Mouse (Mus musculus) 416B (cell line): ENCODE data around the gene Pkp4.
A peak's percentile ranks its signal among the peaks of the same experiment; 100 is the strongest.

Source experiments
- DNase-seq: peaks from one replicate; pipeline ENCODE4 v3.0.0; 2011; ENCODE audit warnings: low read depth

The Pkp4 gene

DNA sequence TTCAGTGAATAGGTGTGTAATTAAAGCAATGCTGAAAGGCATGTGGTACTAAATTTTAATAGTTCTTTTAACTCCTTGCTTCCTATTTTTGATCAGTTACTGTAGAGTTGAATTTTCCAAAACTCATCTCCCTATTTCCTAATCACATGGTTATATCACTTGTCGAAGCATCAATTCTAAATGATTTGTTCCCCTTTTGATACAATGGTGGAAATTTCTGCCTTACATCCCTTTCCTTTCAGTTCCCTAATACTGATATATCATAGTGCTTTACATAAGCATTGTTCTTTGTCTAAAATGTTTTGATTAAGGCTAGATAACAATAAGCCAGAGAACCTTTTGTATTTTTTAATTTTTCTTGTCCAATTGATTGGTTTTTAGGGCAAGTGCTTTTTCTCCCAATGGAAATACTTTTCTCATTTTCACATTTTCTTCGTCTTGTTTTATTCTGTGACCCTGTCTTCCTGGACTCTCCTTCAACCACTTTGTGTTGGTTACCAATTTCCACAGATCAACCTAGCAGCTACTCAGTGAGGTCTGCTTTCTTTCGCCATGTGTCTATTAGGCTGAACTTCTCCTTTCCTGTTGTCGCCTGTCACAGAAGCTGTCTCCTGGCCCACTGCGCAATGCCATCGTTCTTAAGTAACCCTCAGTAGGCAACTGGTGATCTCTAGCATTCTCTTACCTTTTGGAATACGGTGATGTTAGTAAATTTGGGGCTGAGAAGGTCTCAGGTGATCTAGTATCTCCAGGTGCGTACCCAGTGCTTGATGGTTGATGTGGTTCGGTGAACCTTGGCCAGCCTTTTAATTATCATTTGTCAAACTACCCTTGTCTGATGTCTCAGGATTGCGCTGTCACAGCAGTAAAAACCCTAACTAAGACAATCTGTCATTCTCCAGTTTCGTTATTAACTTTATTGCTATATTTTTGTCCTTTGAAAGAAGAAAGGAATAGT is 23.7 kb downstream of the Pkp4 start:
- DNase-seq: peak; percentile 62

DNA sequence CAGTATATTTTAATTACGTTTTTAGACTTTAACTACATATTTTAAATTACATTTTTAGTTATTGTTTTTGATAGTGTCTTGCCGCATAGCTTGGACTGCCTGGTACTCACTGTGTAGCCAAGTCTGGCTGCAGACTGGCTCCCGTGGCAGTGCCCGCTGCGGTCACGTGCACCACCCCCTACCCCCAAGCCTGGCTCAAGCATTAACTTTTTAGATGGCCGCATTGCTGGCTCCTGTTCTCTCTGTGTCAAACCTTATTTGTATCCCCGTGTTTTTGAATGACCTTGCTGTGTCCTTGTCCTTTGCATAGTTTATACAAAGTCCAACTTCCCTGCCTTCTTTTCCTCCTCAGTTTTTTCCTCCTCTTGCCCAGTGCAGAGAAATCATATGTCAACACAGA is 25.5 kb downstream of the Pkp4 start:
- DNase-seq: no peak

- no peak for DNase-seq
Observed at GRCm38 (mm10) chr2:59186966-59187365, 26.3 kb downstream of the Pkp4 start.

DNA sequence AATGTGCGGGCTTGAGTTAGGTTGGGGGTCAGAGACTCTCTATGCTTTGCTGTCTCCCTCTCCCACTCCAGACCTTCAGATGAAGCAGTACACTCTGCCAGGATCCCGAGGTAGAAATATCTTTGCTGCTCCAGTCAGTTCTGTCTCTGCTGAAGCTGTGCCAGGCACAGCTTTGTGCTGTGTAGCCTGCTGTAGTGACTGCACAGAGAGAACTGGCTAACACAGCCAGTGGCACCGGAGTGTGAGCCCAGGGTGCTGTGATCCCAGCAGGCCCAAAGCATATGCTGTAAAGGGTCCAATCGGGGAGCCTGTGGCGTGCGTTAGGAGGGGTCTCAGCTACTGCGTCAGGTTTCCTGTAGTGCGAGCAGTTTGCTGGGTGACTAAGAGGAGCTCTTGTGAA is 27.7 kb downstream of the Pkp4 start:
- no peak for DNase-seq

DNA sequence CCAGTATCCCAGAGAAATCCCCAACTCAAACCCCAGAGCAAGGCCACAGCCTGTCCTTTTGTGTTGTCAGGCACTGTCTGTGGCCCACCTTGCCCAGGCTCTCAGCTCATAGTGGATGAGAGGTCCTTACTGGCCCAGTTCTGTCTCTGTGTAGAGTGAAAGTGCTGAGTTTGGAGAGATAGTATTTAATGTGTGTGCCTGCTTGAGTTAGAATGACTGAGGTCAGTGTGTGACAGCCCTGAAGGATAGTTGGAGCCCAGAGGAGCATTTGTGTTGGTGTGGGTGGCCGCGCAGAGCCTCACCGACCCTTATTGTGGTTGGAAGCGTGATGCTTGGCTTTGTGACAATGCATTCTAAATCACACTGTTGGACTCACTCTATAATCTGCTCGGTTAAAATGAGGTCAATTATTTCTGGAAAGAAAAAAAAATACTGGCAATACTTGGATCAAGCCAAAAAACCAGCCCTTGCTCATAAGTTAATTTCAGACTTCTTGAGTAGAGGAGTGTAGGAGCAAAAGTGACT is 29.1 kb downstream of the Pkp4 start:
- DNase-seq: no peak

- DNase-seq: no peak
Observed at GRCm38 (mm10) chr2:59190186-59190585, 29.5 kb downstream of the Pkp4 start.

- DNase-seq: no peak
Observed at GRCm38 (mm10) chr2:59191466-59191865, 30.8 kb downstream of the Pkp4 start.

DNA sequence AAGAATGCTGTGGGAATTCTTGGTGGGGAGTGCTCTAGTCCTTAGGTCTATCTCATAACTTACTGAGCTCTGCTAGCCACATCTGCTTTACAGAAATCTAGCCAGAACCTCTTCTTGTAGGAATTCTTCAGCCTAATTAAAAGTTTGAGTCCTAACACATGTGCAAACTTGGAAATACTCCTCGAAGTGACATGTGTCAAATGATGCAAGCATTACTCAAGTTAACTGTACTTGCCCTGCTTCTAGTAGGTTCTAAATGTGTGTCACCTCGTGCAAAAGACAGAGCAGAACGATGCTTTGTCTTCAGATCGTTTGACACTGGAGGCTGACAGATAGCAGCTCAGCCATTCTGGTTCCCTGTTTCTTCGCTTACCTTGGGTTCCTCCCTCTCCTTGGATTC is 32.5 kb downstream of the Pkp4 start:
- DNase-seq: no peak

- DNase-seq: no peak
Observed at GRCm38 (mm10) chr2:59197156-59197555, 36.5 kb downstream of the Pkp4 start.

DNA sequence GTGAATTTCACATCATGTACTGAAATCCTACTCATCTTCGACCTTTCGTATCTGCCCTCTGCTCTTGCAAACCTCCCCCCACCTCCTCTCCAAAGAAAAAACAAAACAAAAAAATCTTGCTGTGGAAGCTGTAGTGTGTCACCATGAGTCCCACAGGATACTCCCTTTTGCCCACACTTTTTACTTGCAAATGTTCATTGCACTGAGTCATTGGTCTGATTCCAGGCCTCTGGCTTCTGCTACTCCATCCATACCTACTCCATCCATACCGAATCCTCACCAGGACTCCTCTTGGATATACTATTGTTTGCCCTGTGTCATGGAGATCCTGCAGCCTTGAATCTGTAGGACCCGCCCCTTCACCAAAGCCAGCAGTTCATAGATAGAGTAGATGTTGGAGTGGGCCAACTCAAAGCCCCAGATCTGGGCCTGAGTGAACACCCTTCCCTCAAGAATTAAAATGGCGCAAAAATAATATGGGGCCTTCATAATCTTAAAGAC is 38.9 kb downstream of the Pkp4 start:
- DNase-seq: no peak

DNA sequence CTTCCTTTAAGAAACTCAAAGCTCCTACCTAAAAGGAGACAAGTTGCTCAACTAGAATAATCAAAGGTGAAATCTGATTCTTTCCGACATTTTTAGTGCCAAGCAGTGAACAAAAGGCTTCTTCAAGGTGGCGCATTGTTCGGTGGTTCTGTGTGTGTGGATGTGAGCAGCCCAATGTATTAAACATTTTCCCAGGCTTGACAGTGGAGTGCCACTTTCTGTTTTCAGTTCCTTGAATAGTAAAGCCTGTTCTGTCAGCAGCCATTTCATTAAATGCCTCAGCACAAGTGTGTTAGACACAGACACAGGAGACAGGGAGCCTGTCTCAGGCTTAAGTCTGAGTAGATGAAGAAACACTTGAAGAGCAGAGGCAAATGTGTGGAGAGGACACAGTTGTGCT is 39.9 kb downstream of the Pkp4 start:
- no peak for DNase-seq

DNA sequence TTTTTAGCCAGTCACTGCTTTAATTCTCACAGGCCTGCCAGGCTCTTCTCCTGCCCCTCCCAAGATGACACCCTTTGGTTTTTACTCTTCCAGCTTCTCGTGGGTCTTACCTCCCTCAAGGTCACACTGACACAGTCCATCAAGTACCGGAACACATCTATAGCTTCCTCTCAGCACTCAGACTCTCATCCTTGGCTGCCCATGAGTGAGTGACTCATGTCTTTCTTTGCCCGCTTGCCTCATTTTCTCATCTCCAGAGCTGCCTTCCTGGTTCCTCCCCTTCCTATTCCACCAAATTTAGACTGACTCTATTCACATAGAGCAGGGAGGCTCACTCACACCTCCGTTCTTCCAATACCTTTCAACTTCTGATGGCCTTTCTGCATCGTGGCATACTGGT is 42.3 kb downstream of the Pkp4 start:
- DNase-seq: peak; percentile 75

DNA sequence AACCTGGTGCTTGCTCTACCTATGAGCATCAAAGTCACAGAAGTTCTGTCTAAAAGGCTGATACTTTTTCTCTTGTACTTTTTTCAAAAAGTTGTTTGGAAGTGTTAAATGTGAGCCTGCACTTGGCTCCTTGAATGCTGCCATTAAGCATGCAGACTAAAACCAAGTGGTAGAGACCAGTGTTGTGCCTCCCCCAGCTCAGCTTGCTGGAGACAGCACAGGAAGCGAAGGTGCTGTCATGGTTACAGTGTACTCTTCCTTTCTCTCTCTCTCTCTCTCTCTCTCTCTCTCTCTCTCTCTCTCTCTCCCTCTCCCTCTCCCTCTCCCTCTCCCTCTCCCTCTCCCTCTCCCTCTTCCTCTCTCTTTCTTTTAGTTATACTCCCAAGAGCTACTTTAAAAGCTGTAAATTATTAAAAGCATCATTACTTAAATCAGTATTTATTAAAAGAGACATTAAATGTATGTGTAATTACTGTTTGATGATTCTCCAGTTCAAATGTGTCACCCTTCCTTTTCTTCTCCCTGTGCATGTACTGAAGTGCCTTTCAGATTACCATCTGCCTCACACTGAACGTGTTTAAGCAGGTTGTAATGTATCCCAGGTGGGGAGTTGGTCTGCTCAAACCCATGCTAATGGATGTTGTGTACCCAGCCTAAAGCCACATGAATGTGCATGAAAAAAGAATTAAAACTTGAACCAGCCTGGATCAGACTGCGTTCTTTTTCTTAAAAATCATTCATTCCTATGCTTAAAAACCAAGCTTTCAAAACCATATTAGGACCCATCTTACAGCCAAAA is 43.2 kb downstream of the Pkp4 start:
- DNase-seq: peak; percentile 19

DNA sequence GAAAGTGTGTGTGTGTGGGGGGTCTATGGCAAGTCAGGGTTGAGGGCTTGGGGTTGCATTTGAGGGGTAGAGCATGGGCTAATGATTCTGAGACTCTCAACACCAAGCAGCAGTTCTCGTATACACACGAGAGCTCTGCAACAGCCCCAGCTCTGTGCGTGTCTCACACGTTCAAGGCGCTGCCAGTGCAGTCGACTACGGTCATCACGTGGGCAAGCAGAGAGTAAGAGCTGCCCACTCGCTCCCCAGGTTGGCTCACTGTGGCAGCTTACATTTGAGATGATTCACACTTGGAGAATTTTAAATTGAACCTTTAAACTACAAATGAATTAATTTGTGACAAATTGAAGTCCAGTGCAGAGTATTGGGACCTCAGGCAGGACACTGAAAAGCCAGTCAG is 44.4 kb downstream of the Pkp4 start:
- DNase-seq: no peak

DNA sequence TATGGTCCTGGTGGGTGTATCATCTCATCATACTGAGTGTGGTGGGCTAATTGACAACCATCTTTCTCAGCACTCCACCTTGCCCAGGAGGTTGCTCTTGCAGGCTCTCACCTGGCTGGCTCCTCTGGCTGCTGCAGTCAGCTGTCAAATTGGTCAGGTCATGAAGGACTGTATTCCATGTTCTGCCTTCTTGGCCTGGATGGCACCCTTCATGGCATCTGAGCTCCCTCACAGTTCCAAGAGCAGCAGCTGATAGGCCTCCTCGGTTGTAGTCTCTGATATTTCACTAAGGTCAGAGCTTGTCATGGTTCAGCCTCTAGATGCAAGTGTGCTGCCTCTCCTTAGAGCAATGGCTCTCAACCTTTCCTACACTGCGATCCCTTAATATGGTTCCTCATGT is 45.5 kb downstream of the Pkp4 start:
- no peak for DNase-seq

DNA sequence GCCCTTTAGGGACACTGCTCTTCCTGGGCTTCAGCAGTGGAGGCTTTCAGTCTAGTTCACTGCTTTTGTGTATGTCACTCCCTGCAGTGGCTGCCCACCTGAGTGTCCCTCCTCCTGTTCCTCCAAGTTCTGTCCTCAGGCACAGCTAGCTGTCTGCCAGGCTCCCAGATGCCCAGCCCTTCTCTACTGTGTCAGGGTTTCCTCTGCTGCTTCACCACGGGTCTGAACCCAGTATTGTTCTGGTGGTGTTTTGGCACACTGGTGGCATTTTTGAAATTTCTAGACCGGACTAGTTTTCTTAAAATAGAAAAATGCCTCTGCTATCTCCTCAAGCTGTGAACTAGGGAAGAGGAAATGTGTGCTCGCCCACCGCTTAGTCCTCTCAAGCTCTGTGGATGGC is 46.6 kb downstream of the Pkp4 start:
- no peak for DNase-seq

DNA sequence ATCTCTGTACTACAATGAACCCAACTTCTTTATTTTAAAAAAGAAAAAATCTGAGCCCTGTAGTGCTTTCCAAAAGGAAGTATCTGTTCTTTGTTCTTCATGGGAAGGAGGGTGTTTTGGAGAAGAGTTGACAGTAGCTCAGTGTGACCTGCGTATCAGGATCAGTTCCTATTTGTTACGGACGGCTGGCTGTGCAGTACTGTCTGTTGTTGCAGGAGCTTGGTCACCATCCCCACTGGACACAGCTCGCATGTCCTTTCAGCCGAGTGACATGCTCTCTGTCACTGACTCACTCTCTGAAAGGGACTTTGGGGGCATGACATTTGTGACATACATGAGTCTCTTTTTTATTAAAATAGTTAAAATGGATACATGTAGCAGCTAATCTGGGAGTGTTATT is 47.1 kb downstream of the Pkp4 start:
- DNase-seq: no peak

DNA sequence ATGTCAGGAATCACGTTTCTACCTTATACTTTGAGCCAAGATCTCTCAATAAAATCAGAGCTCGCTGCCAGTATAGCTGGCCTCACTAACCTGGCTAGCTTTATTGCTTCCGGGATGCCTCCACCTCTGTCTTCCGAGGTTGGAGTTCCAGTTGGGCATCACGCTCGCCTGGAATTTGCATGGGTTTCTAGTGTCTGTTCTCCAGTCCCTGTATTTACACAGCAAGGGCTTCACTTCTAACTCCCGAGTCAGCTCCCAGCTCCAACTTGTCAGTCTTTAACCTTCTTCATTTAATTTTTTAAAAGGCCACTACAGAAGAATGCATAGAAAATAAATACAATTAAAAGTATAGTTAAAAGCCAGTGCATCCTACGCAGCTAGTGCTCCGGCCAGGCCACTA is 47.6 kb downstream of the Pkp4 start:
- no peak for DNase-seq

- no peak for DNase-seq
Observed at GRCm38 (mm10) chr2:59211051-59211450, 50.4 kb downstream of the Pkp4 start.

- no peak for DNase-seq
Observed at GRCm38 (mm10) chr2:59212430-59212829, 51.8 kb downstream of the Pkp4 start.

- no peak for DNase-seq
Observed at GRCm38 (mm10) chr2:59212846-59213245, 52.2 kb downstream of the Pkp4 start.

DNA sequence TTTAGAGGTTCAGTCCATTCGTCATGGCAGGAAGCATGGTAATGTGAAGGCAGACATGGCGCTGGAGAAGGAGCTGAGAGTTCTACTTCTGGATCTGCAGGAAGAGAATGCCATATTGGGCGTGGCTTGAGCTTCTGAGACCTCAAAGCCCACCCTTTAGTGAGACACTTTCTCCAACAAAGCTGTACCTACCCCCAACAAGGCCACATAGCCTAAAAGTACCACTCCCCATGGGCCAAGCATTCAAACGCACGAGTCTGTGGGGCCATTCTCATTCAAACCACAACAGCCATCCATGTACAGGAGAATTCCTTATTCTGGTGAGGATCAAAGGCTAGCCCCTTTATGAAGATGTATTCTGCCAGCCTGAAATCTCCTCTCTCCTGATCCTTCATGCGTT is 57.3 kb downstream of the Pkp4 start:
- DNase-seq: no peak
